Mouse (Mus musculus): ENCODE measurements around the gene Dcst1. TPM values are rescaled to one million over a fixed set of nuclear protein-coding genes. Genes with fewer than 3 reads are reported as not detected.

Dcst1 gene
- polyA plus RNA-seq, 1 experiment from 2014 or later, result 0.23 TPM

- H3K4me1 ChIP-seq (ENCODE audit: control insufficient read depth, insufficient read depth, low read length), result peaks cover 38% of the 10 kb centered on the region
- H3K4me2 ChIP-seq, result peak overlapping the region; percentile 84
- no peak for ATAC-seq (ENCODE audit: low FRiP score)
- DNase-seq (ENCODE audit: low spot score, missing footprints), result peak; percentile 94
- H3K4me3 ChIP-seq (ENCODE audit: low read depth, low read length), result peak overlapping the region; percentile 42
- no peak overlapping the region for H3K27ac ChIP-seq (ENCODE audit: low read depth, low read length)
- H3K36me3 ChIP-seq (ENCODE audit: control insufficient read depth, insufficient read depth, low read length), result no peaks in the 10 kb centered on the region
- peaks cover 12% of the 10 kb centered on the region for H3K27me3 ChIP-seq (ENCODE audit: control insufficient read depth, insufficient read depth, low read length)
- H3K9ac ChIP-seq (ENCODE audit: low read length), result peak overlapping the region; percentile 50
- no peaks in the 10 kb centered on the region for H3K9me3 ChIP-seq (ENCODE audit: control insufficient read depth, low read length)
- whole genome bisulfite sequencing, result under 1% methylated on average over 44 of the region's 44 CpGs
Observed at GRCm38 (mm10) chr3:89395806-89396653, 31.0 kb upstream of the Dcst1 start.

GRCm38 (mm10) chr3:89395419-89395805 is 30.4 kb upstream of the Dcst1 start:
- peak; percentile 87 for DNase-seq (ENCODE audit: low spot score, missing footprints)
- no peak for ATAC-seq (ENCODE audit: low FRiP score)
- H3K4me1 ChIP-seq (ENCODE audit: control insufficient read depth, insufficient read depth, low read length), result peaks cover 41% of the 10 kb centered on the region
- H3K36me3 ChIP-seq (ENCODE audit: control insufficient read depth, insufficient read depth, low read length), result no peaks in the 10 kb centered on the region
- peak overlapping the region; percentile 42 for H3K4me3 ChIP-seq (ENCODE audit: low read depth, low read length)
- H3K9ac ChIP-seq (ENCODE audit: low read length), result no peak overlapping the region; the same call in 1 of the 2 replicates
- no peak overlapping the region for H3K27ac ChIP-seq (ENCODE audit: low read depth, low read length)
- H3K27me3 ChIP-seq (ENCODE audit: control insufficient read depth, insufficient read depth, low read length), result peaks cover 16% of the 10 kb centered on the region
- H3K4me2 ChIP-seq, result peak overlapping the region; percentile 84
- H3K9me3 ChIP-seq (ENCODE audit: control insufficient read depth, low read length), result no peaks in the 10 kb centered on the region
- 2% methylated on average over 10 of the region's 10 CpGs for WGBS

- H3K4me1 ChIP-seq (ENCODE audit: control insufficient read depth, insufficient read depth, low read length), result peaks cover 41% of the 10 kb centered on the region
Observed at GRCm38 (mm10) chr3:89394894-89395256, 29.8 kb upstream of the Dcst1 start.

DNA sequence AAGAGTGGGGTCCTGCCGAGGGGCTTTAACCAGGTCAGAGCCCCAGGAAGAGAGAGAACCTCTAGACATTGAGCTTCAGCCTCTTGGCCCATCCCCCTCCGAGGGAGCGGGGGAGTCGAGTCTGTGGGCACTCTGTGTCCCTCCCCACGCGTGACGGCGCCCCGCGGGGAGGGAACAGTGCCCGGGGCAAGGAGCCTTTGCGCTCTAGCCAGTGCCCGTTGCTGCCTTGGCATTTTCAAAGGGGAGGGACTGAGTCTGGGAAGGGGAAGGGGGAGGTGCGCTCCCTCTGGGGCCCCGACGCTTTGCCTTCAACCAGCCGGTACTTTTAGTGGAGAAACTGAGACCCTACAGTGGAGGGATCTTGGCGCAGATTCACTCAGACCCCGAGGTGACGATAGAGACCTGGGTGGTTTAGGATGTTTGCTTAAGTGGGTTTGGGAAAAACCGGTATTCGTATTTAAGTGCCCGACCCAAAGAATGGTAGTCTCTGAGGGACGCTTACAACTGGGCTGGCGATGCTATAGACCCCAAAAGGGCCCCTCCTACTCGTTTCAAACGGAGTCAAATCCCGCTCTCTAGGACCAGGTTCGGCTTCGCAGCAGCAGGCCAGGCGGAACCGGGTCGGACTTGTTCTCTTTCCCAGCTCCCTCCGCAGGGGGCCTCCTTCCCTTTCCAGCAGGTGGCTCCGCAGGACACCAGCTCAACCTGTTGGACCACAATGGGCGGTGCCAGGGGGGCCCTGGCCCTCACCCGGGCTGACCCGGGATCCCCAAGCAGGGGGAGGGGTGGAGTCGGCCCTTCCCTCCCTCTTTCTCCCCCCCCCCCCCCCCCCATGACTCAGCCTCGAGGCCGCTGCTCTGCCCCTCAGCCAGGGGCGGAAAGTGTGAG is 29.2 kb upstream of the Dcst1 start, which contains the start of gene Zbtb7b:
Zbtb7b (minus strand) TSS at position 771 of the 888 bp plus-strand sequence.
- Histone ChIP-seq H3K9ac (ENCODE audit: low read length) (peak within 1 kb of the TSS; percentile 53), H3K9me3 (ENCODE audit: control insufficient read depth, low read length) (no peaks in the 10 kb centered on the region), H3K4me3 (ENCODE audit: low read depth, low read length) (peak within 1 kb of the TSS; percentile 42), H3K36me3 (ENCODE audit: control insufficient read depth, insufficient read depth, low read length) (no peaks in the 10 kb centered on the region), H3K27me3 (ENCODE audit: control insufficient read depth, insufficient read depth, low read length) (peaks cover 16% of the 10 kb centered on the region), H3K4me1 (ENCODE audit: control insufficient read depth, insufficient read depth, low read length) (peaks cover 41% of the 10 kb centered on the region), H3K4me2 (peak within 1 kb of the TSS; percentile 84), H3K27ac (ENCODE audit: low read depth, low read length) (peak within 1 kb of the TSS; percentile 62; the same call in 1 of the 2 replicates)
- DNase-seq (ENCODE audit: low spot score, missing footprints) (peak; percentile 98), ATAC-seq (ENCODE audit: low FRiP score) (peak; percentile 53)
- under 1% methylated on average over 42 of the region's 42 CpGs for WGBS

More at GRCm38 (mm10) chr3:89394894-89395256, 29.8 kb upstream of the Dcst1 start:
- Histone ChIP-seq H3K27me3 (ENCODE audit: control insufficient read depth, insufficient read depth, low read length) (peaks cover 16% of the 10 kb centered on the region), H3K9me3 (ENCODE audit: control insufficient read depth, low read length) (no peaks in the 10 kb centered on the region), H3K27ac (ENCODE audit: low read depth, low read length) (no peak overlapping the region), H3K9ac (ENCODE audit: low read length) (peak overlapping the region; percentile 53), H3K4me2 (peak overlapping the region; percentile 84), H3K36me3 (ENCODE audit: control insufficient read depth, insufficient read depth, low read length) (no peaks in the 10 kb centered on the region), H3K4me3 (ENCODE audit: low read depth, low read length) (peak overlapping the region; percentile 42)
- ATAC-seq (ENCODE audit: low FRiP score), result peak; percentile 25
- 0% methylated on average over 12 of the region's 12 CpGs for WGBS
- peak; percentile 96 for DNase-seq (ENCODE audit: low spot score, missing footprints)

- Histone ChIP-seq H3K4me3 (ENCODE audit: low read depth, low read length) (peak overlapping the region; percentile 44), H3K27me3 (ENCODE audit: control insufficient read depth, insufficient read depth, low read length) (peaks cover 16% of the 10 kb centered on the region), H3K36me3 (ENCODE audit: control insufficient read depth, insufficient read depth, low read length) (no peaks in the 10 kb centered on the region), H3K9ac (ENCODE audit: low read length) (peak overlapping the region; percentile 53), H3K4me2 (peak overlapping the region; percentile 84), H3K27ac (ENCODE audit: low read depth, low read length) (peak overlapping the region; percentile 62; the same call in 1 of the 2 replicates), H3K9me3 (ENCODE audit: control insufficient read depth, low read length) (no peaks in the 10 kb centered on the region), H3K4me1 (ENCODE audit: control insufficient read depth, insufficient read depth, low read length) (peaks cover 41% of the 10 kb centered on the region)
- DNase-seq (ENCODE audit: low spot score, missing footprints), result no peak
- whole genome bisulfite sequencing, result 1% methylated on average over 15 of the region's 15 CpGs
- peak; percentile 95 for ATAC-seq (ENCODE audit: low FRiP score)
Observed at GRCm38 (mm10) chr3:89393605-89394004, 28.6 kb upstream of the Dcst1 start.

- DNase-seq (ENCODE audit: low spot score, missing footprints) (peak; percentile 92), ATAC-seq (ENCODE audit: low FRiP score) (no peak)
- Histone ChIP-seq H3K9me3 (ENCODE audit: control insufficient read depth, low read length) (no peaks in the 10 kb centered on the region), H3K4me2 (peak overlapping the region; percentile 84), H3K4me3 (ENCODE audit: low read depth, low read length) (peak overlapping the region; percentile 44), H3K36me3 (ENCODE audit: control insufficient read depth, insufficient read depth, low read length) (no peaks in the 10 kb centered on the region), H3K9ac (ENCODE audit: low read length) (peak overlapping the region; percentile 27; the same call in 1 of the 2 replicates), H3K4me1 (ENCODE audit: control insufficient read depth, insufficient read depth, low read length) (peaks cover 41% of the 10 kb centered on the region), H3K27me3 (ENCODE audit: control insufficient read depth, insufficient read depth, low read length) (peaks cover 16% of the 10 kb centered on the region), H3K27ac (ENCODE audit: low read depth, low read length) (no peak overlapping the region)
- WGBS, result under 1% methylated on average over 14 of the region's 24 CpGs
Observed at GRCm38 (mm10) chr3:89392871-89393311, 27.8 kb upstream of the Dcst1 start.

DNA sequence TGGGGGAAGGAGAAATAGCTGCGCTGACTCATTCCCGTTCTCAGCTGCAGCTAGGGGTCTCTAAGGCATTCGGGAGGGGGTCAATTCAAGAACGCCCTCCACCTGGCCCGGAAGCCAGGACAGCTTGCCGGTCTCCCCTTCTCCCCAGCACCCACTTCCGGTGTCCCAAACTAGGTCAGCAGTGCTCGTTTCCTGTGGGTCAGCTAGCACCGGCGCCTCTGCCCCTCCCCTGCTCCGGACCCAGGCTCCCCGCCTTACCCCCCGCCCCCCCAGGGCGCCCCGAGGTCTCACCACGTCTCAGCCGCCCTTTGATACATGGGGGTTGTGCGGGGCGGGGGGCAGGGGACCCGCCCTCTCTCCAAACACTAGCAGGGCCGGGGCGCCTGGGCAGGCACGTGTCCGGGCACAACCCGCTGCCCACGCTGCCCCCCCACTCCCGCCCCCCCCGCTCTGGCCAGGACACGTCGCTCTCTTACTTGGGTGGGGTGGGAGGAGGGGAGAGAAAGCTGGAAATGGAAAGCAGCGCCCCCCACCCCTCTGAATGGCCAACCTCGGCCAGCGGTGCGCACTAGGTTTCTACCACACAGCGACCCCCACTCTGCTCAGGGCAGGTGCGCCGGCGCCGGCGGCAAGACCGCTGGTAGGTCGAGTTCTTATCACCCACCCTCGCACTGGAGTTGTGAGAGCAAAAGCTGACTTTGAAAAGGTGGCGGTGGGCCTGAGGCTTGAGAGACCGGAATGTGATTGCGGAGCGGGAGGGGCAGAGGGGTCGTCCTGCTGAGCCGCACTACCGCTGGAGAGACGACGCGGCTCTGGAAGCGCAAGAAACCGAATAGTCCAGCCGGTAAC is 26.8 kb upstream of the Dcst1 start:
- Histone ChIP-seq H3K9ac (ENCODE audit: low read length) (peak overlapping the region; percentile 60), H3K4me1 (ENCODE audit: control insufficient read depth, insufficient read depth, low read length) (peaks cover 41% of the 10 kb centered on the region), H3K4me3 (ENCODE audit: low read depth, low read length) (peak overlapping the region; percentile 44), H3K27me3 (ENCODE audit: control insufficient read depth, insufficient read depth, low read length) (peaks cover 16% of the 10 kb centered on the region), H3K4me2 (peak overlapping the region; percentile 84), H3K36me3 (ENCODE audit: control insufficient read depth, insufficient read depth, low read length) (no peaks in the 10 kb centered on the region), H3K9me3 (ENCODE audit: control insufficient read depth, low read length) (no peaks in the 10 kb centered on the region), H3K27ac (ENCODE audit: low read depth, low read length) (no peak overlapping the region)
- under 1% methylated on average over 56 of the region's 56 CpGs for WGBS
- DNase-seq (ENCODE audit: low spot score, missing footprints), result peak; percentile 95
- ATAC-seq (ENCODE audit: low FRiP score), result no peak

All from midbrain, embryonic 11.5 days (tissue).